Mouse (Mus musculus) kidney, embryonic 16.5 days (tissue): ENCODE results near the gene Ube2a. TPM values are rescaled to one million over a fixed set of nuclear protein-coding genes. Genes with fewer than 3 reads are reported as not detected.

Experiments used
- ATAC-seq: fragments of 200-750 bp; cut with Nextera tagmentation; 2 replicates; pipeline ENCODE4 v1.8.0; 2017; ENCODE audit warnings: moderate TSS enrichment; ENCODE audit not compliant: low FRiP score, low TSS enrichment
- H3K27ac ChIP-seq: fragments of 300-500 bp; sonication (generic); 2 replicates; pipeline ENCODE4 v1.5.1; 2014; ENCODE audit warnings: low read length
- H3K27me3 ChIP-seq: fragments of 300-500 bp; sonication (generic); 2 replicates; pipeline ENCODE4 v1.6.1; 2014; ENCODE audit warnings: low read length, control low read depth, mixed read lengths; ENCODE audit not compliant: insufficient read depth
- H3K36me3 ChIP-seq: fragments of 300-500 bp; sonication (generic); 2 replicates; pipeline ENCODE4 v1.6.1; 2014; ENCODE audit warnings: low read length, control low read depth, mixed read lengths; ENCODE audit not compliant: insufficient read depth
- H3K4me1 ChIP-seq: fragments of 300-500 bp; sonication (generic); 2 replicates; pipeline ENCODE4 v1.6.1; 2014; ENCODE audit warnings: low read length, control low read depth, mixed read lengths; ENCODE audit not compliant: insufficient read depth
- H3K4me2 ChIP-seq: fragments of 300-500 bp; sonication (generic); replicated peaks from 2 replicates; pipeline ENCODE4 v1.6.1; 2014; ENCODE audit warnings: low read depth, low read length
- H3K4me3 ChIP-seq: fragments of 300-500 bp; sonication (generic); 2 replicates; pipeline ENCODE4 v1.5.1; 2014; ENCODE audit warnings: mild to moderate bottlenecking, low read length
- H3K9ac ChIP-seq: fragments of 300-500 bp; sonication (generic); replicated peaks from 2 replicates; pipeline ENCODE4 v1.6.1; 2014; ENCODE audit warnings: low read length
- H3K9me3 ChIP-seq: fragments of 300-500 bp; sonication (generic); 2 replicates; pipeline ENCODE4 v1.6.1; 2016; ENCODE audit warnings: low read length, control low read depth
- WGBS: fragments of 180-500 bp; shearing (Covaris S2); extraction: QIAGEN DNeasy Blood & Tissue Kit; methylation state at CpG from one replicate; pipeline ENCODE4 v1.1.7; 2014; 5-methylcytosine and 5-hydroxymethylcytosine counted together
- polyA plus RNA-seq: library from polyadenylated mRNA; unstranded; fragments of >200 nt; fragmentation: Nextera tagmentation; extraction: Ambion mirVana; gene quantifications from 2 replicates; pipeline ENCODE4 v1.2.1, GENCODE M21; 2015

The Ube2a gene
- polyA plus RNA-seq, 1 experiment from 2014 or later: 118 TPM

DNA sequence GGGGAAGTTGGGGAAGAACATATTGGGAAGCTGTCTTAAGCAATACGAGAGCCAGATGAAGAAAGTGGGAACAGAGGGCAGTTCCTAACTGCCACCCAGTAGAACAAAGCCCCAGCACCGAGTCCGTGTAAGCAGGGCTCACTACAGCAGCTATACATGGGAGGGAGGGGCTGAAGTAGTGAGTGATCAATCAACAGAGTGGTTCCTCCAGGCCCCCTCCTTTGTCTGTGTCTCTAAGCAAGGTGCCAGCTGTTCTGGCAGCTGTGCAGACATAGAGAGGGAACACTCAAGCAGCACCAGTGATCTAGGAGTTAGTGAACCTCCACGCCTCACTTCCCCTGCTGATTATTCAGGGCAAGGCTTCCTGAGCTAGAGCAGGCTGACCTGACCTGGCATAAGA is 56.0 kb downstream of the Ube2a start:
- Histone ChIP-seq H3K4me1 (no peaks in the 10 kb centered on the region), H3K4me3 (no peak overlapping the region), H3K9me3 (no peaks in the 10 kb centered on the region), H3K27me3 (no peaks in the 10 kb centered on the region), H3K9ac (no peak overlapping the region), H3K27ac (no peak overlapping the region), H3K4me2 (no peak overlapping the region), H3K36me3 (no peaks in the 10 kb centered on the region)
- WGBS: 69% methylated on average over 4 of the region's 4 CpGs
- no peak for ATAC-seq

GRCm38 (mm10) chrX:36930574-36930973 is 56.9 kb downstream of the Ube2a start:
- H3K9ac ChIP-seq: no peak overlapping the region
- H3K4me1 ChIP-seq: no peaks in the 10 kb centered on the region
- 47% methylated on average over 1 of the region's 1 CpGs for WGBS
- no peak overlapping the region for H3K4me2 ChIP-seq
- H3K36me3 ChIP-seq: no peaks in the 10 kb centered on the region
- no peak overlapping the region for H3K4me3 ChIP-seq
- no peak overlapping the region for H3K27ac ChIP-seq
- no peaks in the 10 kb centered on the region for H3K27me3 ChIP-seq
- H3K9me3 ChIP-seq: no peaks in the 10 kb centered on the region
- no peak for ATAC-seq

Other genes with a start within 250 kb of the Ube2a start
- 3.3 and 3.4 TPM in 2 replicates for gene Akap17b, start 228.5 kb upstream of the Ube2a start, polyA plus RNA-seq
- gene Slc25a43, start 130.2 kb upstream of the Ube2a start, polyA plus RNA-seq: 2.9 and 3.3 TPM in 2 replicates
- 924 and 964 TPM in 2 replicates for gene Slc25a5, start 78.2 kb upstream of the Ube2a start, polyA plus RNA-seq
- 29.5 and 33.9 TPM in 2 replicates for gene C330007P06Rik, start 211 bp downstream of the Ube2a start, polyA plus RNA-seq
- 1.2 and 1.4 TPM in 2 replicates for gene Nkrf, start 29.0 kb downstream of the Ube2a start, polyA plus RNA-seq
- 21.5 and 23.5 TPM in 2 replicates for gene Sept6, start 117.9 kb downstream of the Ube2a start, polyA plus RNA-seq
- gene Sowahd, start 174.9 kb downstream of the Ube2a start, polyA plus RNA-seq: not detected in 2 replicates
- gene Rpl39, start 211.5 kb downstream of the Ube2a start, polyA plus RNA-seq: 409 and 453 TPM in 2 replicates
- 17.1 and 22.3 TPM in 2 replicates for gene Upf3b, start 236.4 kb downstream of the Ube2a start, polyA plus RNA-seq